Mouse (Mus musculus): ENCODE measurements around the gene Mrm1. TPM values are rescaled to one million over a fixed set of nuclear protein-coding genes. Genes with fewer than 3 reads are reported as not detected.

Mrm1 gene
- polyA plus RNA-seq, 1 experiment from 2014 or later, result 15.0 TPM

GRCm38 (mm10) chr11:84827901-84828503 lies 8.7 kb upstream of the Mrm1 start:
- 21% methylated on average over 3 of the region's 3 CpGs for WGBS (ENCODE audit: insufficient replicate concordance)
- Histone ChIP-seq H3K4me3 (replicated peaks) (peak overlapping the region; percentile 97), H3K27me3 (no peaks in the 10 kb centered on the region), H3K9ac (peak overlapping the region; percentile 100), H3K9me3 (replicated peaks) (no peaks in the 10 kb centered on the region), H3K4me1 (replicated peaks) (peaks cover 63% of the 10 kb centered on the region), H3K36me3 (peaks cover 71% of the 10 kb centered on the region), H3K27ac (peak overlapping the region; percentile 100), H3K4me2 (peak overlapping the region; percentile 99)
- DNase-seq (peak; percentile 31), ATAC-seq (ENCODE audit: low read depth) (no peak)

- H3K4me3 ChIP-seq (replicated peaks), result peak overlapping the region; percentile 97
- no peaks in the 10 kb centered on the region for H3K9me3 ChIP-seq (replicated peaks)
- peaks cover 71% of the 10 kb centered on the region for H3K36me3 ChIP-seq
- peak overlapping the region; percentile 100 for H3K9ac ChIP-seq
- peaks cover 68% of the 10 kb centered on the region for H3K4me1 ChIP-seq (replicated peaks)
- H3K4me2 ChIP-seq, result peak overlapping the region; percentile 99
- peak overlapping the region; percentile 100 for H3K27ac ChIP-seq
- no peaks in the 10 kb centered on the region for H3K27me3 ChIP-seq
- ATAC-seq (ENCODE audit: low read depth) (no peak), DNase-seq (no peak)
These were observed 8.2 kb upstream of the Mrm1 start for GRCm38 (mm10) chr11:84827492-84827891.

GRCm38 (mm10) chr11:84826185-84826584 lies 6.9 kb upstream of the Mrm1 start:
- Histone ChIP-seq H3K27ac (peak overlapping the region; percentile 100), H3K4me3 (replicated peaks) (peak overlapping the region; percentile 97), H3K4me1 (replicated peaks) (peaks cover 78% of the 10 kb centered on the region), H3K4me2 (peak overlapping the region; percentile 99), H3K9me3 (replicated peaks) (no peaks in the 10 kb centered on the region), H3K27me3 (no peaks in the 10 kb centered on the region), H3K9ac (peak overlapping the region; percentile 100), H3K36me3 (peaks cover 71% of the 10 kb centered on the region)
- ATAC-seq (ENCODE audit: low read depth), result no peak
- 73% methylated on average over 3 of the region's 3 CpGs for WGBS (ENCODE audit: insufficient replicate concordance)
- DNase-seq, result peak; percentile 9

- no peaks in the 10 kb centered on the region for H3K9me3 ChIP-seq (replicated peaks)
- WGBS (ENCODE audit: insufficient replicate concordance), result 83% methylated on average over 10 of the region's 10 CpGs
- no peaks in the 10 kb centered on the region for H3K27me3 ChIP-seq
- peak overlapping the region; percentile 97 for H3K4me3 ChIP-seq (replicated peaks)
- H3K9ac ChIP-seq, result peak overlapping the region; percentile 100
- ATAC-seq (ENCODE audit: low read depth) (no peak), DNase-seq (peak; percentile 9)
- peaks cover 80% of the 10 kb centered on the region for H3K4me1 ChIP-seq (replicated peaks)
- H3K36me3 ChIP-seq, result peaks cover 71% of the 10 kb centered on the region
- peak overlapping the region; percentile 100 for H3K27ac ChIP-seq
- peak overlapping the region; percentile 99 for H3K4me2 ChIP-seq
These were observed 6.0 kb upstream of the Mrm1 start for GRCm38 (mm10) chr11:84825261-84825807.

GRCm38 (mm10) chr11:84823484-84823897 lies 4.2 kb upstream of the Mrm1 start:
- Histone ChIP-seq H3K4me2 (peak overlapping the region; percentile 99), H3K4me3 (replicated peaks) (peak overlapping the region; percentile 97), H3K27ac (peak overlapping the region; percentile 100), H3K4me1 (replicated peaks) (peaks cover 83% of the 10 kb centered on the region), H3K36me3 (peaks cover 67% of the 10 kb centered on the region), H3K9me3 (replicated peaks) (no peaks in the 10 kb centered on the region), H3K9ac (peak overlapping the region; percentile 100), H3K27me3 (no peaks in the 10 kb centered on the region)
- DNase-seq (peak; percentile 93), ATAC-seq (ENCODE audit: low read depth) (peak; percentile 85)
- 12% methylated on average over 10 of the region's 10 CpGs for WGBS (ENCODE audit: insufficient replicate concordance)

GRCm38 (mm10) chr11:84822487-84822886 lies 3.2 kb upstream of the Mrm1 start:
- H3K36me3 ChIP-seq, result peaks cover 74% of the 10 kb centered on the region
- no peaks in the 10 kb centered on the region for H3K27me3 ChIP-seq
- ATAC-seq (ENCODE audit: low read depth), result peak; percentile 61
- peak overlapping the region; percentile 96 for H3K9ac ChIP-seq
- H3K27ac ChIP-seq, result peak overlapping the region; percentile 100
- peaks cover 89% of the 10 kb centered on the region for H3K4me1 ChIP-seq (replicated peaks)
- peak overlapping the region; percentile 99 for H3K4me2 ChIP-seq
- WGBS (ENCODE audit: insufficient replicate concordance), result 22% methylated on average over 5 of the region's 5 CpGs
- H3K4me3 ChIP-seq (replicated peaks), result peak overlapping the region; percentile 82
- peak; percentile 77 for DNase-seq
- H3K9me3 ChIP-seq (replicated peaks), result 0 out of 2 replicates have a peak, but pooled peaks cover 2% of the 10 kb centered on the region

DNA sequence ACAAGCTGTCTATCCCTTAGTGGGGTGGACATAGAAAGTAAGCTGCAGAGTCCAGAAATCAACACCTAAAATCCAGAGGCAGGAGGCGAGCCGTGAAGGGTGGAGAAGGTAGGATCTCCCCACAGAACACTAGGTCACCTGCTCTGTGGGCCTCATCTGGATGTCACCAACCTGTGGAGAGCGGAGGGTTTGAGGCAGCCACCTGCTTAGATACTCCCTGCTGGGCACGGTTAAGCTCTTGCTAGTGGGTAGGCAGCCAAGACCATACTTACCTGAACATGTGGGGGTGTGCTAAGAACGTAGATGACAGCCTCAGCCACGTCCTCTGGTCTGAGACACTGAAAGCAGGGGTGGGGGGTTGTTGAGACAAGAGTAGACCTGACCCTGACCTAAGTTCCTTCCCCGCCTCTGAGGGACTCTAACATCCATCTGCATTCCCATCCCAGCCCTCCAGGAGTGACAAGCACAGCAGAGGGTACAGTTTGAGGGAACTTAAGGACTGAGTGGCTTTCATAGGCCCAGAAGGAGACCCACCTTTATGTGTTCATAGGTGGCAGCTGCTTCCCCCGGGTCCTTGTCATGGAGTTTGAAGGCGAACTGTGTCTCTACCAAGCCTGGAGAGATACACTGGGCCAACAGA lies 1.9 kb upstream of the Mrm1 start:
- H3K4me2 ChIP-seq, result peak overlapping the region; percentile 99

DNA sequence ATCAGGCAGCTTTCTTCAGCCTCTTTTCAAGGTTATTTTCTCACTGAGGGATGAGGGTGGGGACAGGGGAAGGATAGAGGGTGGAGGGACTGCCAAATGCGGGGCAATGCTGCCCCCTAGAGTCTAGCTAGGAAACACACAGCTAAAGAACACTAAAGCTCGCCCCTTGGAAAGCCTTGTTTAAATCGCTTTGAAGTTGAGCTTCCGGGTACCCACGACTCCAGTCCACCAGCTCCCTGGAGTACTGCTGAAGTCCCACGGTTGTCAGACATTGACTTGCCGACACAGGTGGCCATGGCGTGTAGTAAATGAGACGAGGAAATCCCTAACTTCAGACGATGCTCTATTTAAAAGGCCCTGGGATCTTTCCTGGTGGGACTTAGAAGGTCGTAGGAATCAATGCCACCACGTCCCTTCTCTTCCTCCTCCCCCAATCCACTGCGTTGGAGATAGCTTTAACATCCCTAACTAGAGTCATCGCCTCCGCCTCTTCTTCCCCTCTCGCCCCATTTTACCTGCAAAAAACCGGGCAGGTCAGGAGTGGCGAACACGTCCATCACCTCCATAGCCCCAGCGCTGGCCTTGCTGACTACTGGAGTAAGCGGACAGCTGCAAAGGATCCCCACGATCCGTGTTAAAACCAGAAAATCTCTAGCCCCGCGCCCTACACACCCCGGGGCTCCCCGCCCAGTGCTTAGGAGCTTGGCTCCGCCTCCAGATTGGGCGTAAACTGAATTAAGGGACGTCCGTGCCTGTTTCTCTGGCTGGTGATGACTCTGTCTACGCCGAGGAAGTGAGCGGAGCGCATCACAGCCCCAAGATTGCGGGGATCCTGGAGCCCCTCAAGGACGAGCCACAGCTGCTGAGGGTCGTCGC lies 992 bp downstream of the Mrm1 start:
- Histone ChIP-seq H3K9ac (peak overlapping the region; percentile 96), H3K36me3 (peaks cover 76% of the 10 kb centered on the region), H3K27me3 (no peaks in the 10 kb centered on the region), H3K4me2 (peak overlapping the region; percentile 99), H3K4me3 (replicated peaks) (peak overlapping the region; percentile 82), H3K27ac (peak overlapping the region; percentile 100), H3K9me3 (replicated peaks) (0 out of 2 replicates have a peak, but pooled peaks cover 3% of the 10 kb centered on the region), H3K4me1 (replicated peaks) (peaks cover 68% of the 10 kb centered on the region)
- peak; percentile 83 for DNase-seq
- ATAC-seq (ENCODE audit: low read depth), result peak; percentile 49
- WGBS (ENCODE audit: insufficient replicate concordance), result under 1% methylated on average over 39 of the region's 39 CpGs

More for the DNA sequence above, 1.9 kb upstream of the Mrm1 start:
- no peak for DNase-seq
- peaks cover 89% of the 10 kb centered on the region for H3K4me1 ChIP-seq (replicated peaks)
- H3K27ac ChIP-seq, result peak overlapping the region; percentile 100
- H3K4me3 ChIP-seq (replicated peaks), result peak overlapping the region; percentile 82
- no peaks in the 10 kb centered on the region for H3K27me3 ChIP-seq
- 78% methylated on average over 9 of the region's 9 CpGs for WGBS (ENCODE audit: insufficient replicate concordance)
- peaks cover 75% of the 10 kb centered on the region for H3K36me3 ChIP-seq
- 0 out of 2 replicates have a peak, but pooled peaks cover 3% of the 10 kb centered on the region for H3K9me3 ChIP-seq (replicated peaks)
- peak overlapping the region; percentile 96 for H3K9ac ChIP-seq
- ATAC-seq (ENCODE audit: low read depth), result no peak

- no peak for ATAC-seq (ENCODE audit: low read depth)
- H3K27me3 ChIP-seq, result no peaks in the 10 kb centered on the region
- DNase-seq, result no peak
- 0 out of 2 replicates have a peak, but pooled peaks cover 3% of the 10 kb centered on the region for H3K9me3 ChIP-seq (replicated peaks)
- no peak overlapping the region for H3K27ac ChIP-seq
- WGBS (ENCODE audit: insufficient replicate concordance), result 78% methylated on average over 6 of the region's 6 CpGs
- H3K4me3 ChIP-seq (replicated peaks), result no peak overlapping the region
- no peak overlapping the region; the same call in 1 of the 2 replicates for H3K4me2 ChIP-seq
- peaks cover 76% of the 10 kb centered on the region for H3K36me3 ChIP-seq
- peaks cover 59% of the 10 kb centered on the region for H3K4me1 ChIP-seq (replicated peaks)
- H3K9ac ChIP-seq, result peak overlapping the region; percentile 23; the same call in 1 of the 2 replicates
These were observed 2.0 kb downstream of the Mrm1 start for GRCm38 (mm10) chr11:84817362-84817761.

DNA sequence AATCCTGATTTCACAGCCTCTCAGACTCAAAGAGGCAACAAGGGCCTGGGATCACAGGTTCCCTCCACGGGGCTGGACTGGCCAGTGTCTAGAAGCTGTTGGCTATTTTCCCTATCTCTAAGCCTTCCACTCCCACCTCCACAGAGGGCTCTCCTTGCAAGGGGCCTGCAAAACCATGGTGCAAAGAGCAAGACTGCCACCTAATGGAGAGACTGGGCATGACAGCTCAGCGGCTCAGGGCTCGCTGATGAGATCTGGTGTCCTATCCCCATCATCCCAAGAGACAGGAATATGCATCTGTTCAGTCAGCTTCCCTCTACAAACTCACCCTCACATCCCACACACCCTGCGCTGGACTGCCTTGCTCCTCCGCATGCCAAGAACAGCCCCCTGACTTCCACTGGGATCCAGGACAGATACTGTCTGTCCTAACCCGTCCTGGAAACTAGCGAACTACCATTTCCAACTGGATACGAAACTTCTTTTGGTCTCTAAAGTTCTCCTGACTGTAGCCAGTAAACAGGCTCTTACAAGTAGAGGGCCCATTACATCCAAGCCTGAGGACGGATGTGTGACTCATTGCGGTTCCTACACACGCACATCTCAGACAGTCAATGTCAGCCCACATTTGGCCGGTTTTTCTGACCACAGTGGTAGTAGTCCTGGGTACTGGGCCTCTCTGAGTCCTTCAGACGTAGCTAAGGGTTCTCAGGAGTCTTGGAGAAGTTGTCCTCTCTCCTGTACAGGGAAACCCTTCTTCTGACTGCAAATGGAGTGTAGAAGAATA lies 5.4 kb downstream of the Mrm1 start:
- ATAC-seq (ENCODE audit: low read depth), result no peak
- Histone ChIP-seq H3K27ac (no peak overlapping the region), H3K4me1 (replicated peaks) (peaks cover 26% of the 10 kb centered on the region), H3K4me3 (replicated peaks) (no peak overlapping the region), H3K9ac (no peak overlapping the region), H3K36me3 (peaks cover 58% of the 10 kb centered on the region), H3K4me2 (no peak overlapping the region), H3K27me3 (no peaks in the 10 kb centered on the region), H3K9me3 (replicated peaks) (0 out of 2 replicates have a peak, but pooled peaks cover 3% of the 10 kb centered on the region)
- DNase-seq, result peak; percentile 60
- 54% methylated on average over 13 of the region's 13 CpGs for WGBS (ENCODE audit: insufficient replicate concordance)

Measured in liver, embryonic 13.5 days (tissue).